Mouse (Mus musculus): Measurements from ENCODE around the gene Ptma. TPM values are rescaled to one million over a fixed set of nuclear protein-coding genes. Genes with fewer than 3 reads are reported as not detected.
"Not testable (repeated sequence)": the region's sequence is repeated elsewhere in the genome, so short reads cannot be mapped to it uniquely, and the experiment has no call there.

The Ptma gene
- polyA plus RNA-seq, 1 experiment from 2014 or later, result 2,521 TPM

DNA sequence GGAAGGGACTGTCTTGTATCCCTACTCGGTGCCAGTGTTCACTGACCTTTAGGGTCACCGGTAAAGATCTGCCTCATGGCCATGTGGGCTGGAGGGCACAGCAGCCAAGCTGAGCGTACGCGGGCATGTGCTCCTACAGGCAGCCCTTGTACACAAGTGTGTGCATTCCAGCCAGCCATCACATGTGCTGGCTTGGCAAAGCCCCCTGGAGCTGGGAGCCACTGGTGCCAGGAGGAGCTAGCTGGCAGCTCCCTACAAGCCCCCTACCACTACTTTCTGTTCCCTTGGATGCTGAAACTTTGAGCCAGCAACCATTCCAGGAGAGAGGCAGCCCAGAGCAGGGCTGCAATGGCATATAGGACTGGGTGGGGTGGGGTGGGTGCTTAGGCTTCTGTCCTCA lies 20.1 kb upstream of the Ptma start:
- no peaks in the 10 kb centered on the region for H3K36me3 ChIP-seq
- no peak overlapping the region for H3K4me3 ChIP-seq (replicated peaks)
- H3K9ac ChIP-seq, result no peak overlapping the region
- peaks cover 48% of the 10 kb centered on the region for H3K4me1 ChIP-seq
- H3K4me2 ChIP-seq, result no peak overlapping the region
- no peak for ATAC-seq (ENCODE audit: insufficient read depth, low FRiP score, low read depth)
- 88% methylated on average over 5 of the region's 5 CpGs for WGBS
- no peaks in the 10 kb centered on the region for H3K9me3 ChIP-seq
- no peaks in the 10 kb centered on the region for H3K27me3 ChIP-seq (replicated peaks)
- 0 out of 2 replicates have a peak overlapping the region, but pooled peaks have one; percentile 45 for H3K27ac ChIP-seq

GRCm38 (mm10) chr1:86507866-86508265 lies 18.7 kb upstream of the Ptma start:
- no peaks in the 10 kb centered on the region for H3K9me3 ChIP-seq
- no peak overlapping the region for H3K27ac ChIP-seq
- H3K4me1 ChIP-seq, result peaks cover 37% of the 10 kb centered on the region
- no peak overlapping the region for H3K4me2 ChIP-seq
- no peaks in the 10 kb centered on the region for H3K36me3 ChIP-seq
- no peak overlapping the region for H3K4me3 ChIP-seq (replicated peaks)
- WGBS, result 84% methylated on average over 5 of the region's 5 CpGs
- no peak overlapping the region for H3K9ac ChIP-seq
- ATAC-seq (ENCODE audit: insufficient read depth, low FRiP score, low read depth), result no peak
- no peaks in the 10 kb centered on the region for H3K27me3 ChIP-seq (replicated peaks)

DNA sequence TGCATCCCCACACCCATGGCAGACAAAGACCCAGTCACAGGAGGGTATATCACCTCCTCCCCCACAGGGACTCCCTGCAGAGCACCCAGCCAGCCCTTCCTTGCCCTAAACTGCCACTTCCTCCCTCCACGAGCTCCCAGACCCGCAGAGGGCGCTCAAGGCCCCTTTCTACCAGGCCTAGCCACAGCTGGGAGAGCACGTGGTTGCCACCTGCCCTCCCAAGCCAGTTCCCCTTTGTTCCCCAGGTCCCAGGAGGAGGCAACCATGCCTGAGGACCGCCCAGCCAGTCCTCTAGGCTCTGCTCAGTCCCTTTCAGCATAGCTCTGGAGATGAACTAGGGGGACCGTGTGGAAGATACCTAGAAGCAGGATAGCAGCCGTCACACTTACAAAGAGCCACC lies 17.1 kb upstream of the Ptma start:
- peak; percentile 74 for ATAC-seq (ENCODE audit: insufficient read depth, low FRiP score, low read depth)
- Histone ChIP-seq H3K9ac (no peak overlapping the region), H3K4me2 (no peak overlapping the region), H3K4me3 (replicated peaks) (no peak overlapping the region), H3K27me3 (replicated peaks) (no peaks in the 10 kb centered on the region), H3K9me3 (no peaks in the 10 kb centered on the region), H3K36me3 (no peaks in the 10 kb centered on the region), H3K4me1 (peaks cover 27% of the 10 kb centered on the region), H3K27ac (no peak overlapping the region)
- 14% methylated on average over 7 of the region's 7 CpGs for WGBS

DNA sequence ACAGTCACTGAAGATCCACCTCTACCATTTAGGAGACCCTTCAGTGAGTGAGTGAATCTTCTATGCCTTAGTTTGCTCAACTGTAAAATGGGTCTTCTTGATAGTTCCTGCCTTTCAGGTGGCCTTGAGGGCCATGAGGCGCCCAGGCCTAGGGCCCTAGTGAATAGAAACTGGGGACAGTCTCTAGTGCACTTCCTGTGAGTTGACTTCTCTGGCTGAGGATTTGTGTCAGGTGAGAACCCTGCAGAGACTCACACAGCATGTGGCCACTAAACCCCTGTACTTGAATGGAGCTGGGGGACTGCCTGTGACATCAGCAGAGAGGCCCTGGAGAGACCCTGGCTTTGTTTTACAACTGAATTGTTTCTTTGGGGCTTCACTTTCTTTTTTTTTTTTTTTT lies 16.3 kb upstream of the Ptma start:
- no peak overlapping the region for H3K4me3 ChIP-seq (replicated peaks)
- H3K36me3 ChIP-seq, result no peaks in the 10 kb centered on the region
- peaks cover 19% of the 10 kb centered on the region for H3K4me1 ChIP-seq
- H3K27ac ChIP-seq, result no peak overlapping the region
- no peak overlapping the region for H3K9ac ChIP-seq
- H3K9me3 ChIP-seq, result no peaks in the 10 kb centered on the region
- no peak for ATAC-seq (ENCODE audit: insufficient read depth, low FRiP score, low read depth)
- H3K27me3 ChIP-seq (replicated peaks), result no peaks in the 10 kb centered on the region
- 81% methylated on average over 1 of the region's 1 CpGs for WGBS
- no peak overlapping the region for H3K4me2 ChIP-seq

DNA sequence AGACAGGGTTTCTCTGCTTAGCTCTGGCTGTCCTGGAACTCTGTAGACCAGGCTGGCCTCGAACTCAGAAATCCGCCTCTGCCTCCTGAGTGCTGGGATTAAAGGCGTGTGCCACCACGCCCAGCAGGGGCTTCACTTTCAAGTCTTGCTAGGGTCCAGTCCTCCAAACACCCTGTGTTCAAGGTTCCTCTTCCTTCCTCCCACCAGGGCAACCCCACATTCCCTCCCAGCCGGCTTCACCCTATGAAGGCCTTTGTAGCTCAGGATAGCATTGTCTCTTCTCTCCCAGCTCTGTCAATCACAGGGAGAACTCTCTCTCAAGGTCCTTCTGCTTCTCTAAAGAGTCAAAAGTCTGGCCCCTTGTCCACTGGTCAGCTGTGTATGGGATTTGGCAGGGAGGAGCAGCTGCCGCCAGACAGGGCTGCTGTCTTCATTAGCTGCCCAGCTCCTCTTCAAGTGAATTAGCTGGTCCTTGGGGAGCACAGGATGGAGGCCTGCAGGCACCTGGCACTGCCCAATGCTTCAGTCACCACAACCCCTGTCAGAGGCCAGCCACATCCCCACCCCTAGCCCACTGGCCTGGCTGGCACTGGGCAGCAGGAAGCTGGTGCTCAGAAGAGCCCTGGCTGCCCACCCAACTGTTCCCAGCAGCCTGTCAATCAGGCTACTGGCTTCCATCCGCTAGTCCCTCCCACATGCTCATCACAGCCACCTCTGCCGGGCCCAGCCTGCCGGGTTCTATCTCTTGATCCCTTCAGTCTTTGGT lies 15.7 kb upstream of the Ptma start:
- ATAC-seq (ENCODE audit: insufficient read depth, low FRiP score, low read depth), result no peak
- Histone ChIP-seq H3K9me3 (no peaks in the 10 kb centered on the region), H3K4me1 (peaks cover 15% of the 10 kb centered on the region; the same call in 1 of the 2 replicates), H3K4me2 (no peak overlapping the region), H3K36me3 (no peaks in the 10 kb centered on the region), H3K27ac (no peak overlapping the region), H3K27me3 (replicated peaks) (no peaks in the 10 kb centered on the region), H3K4me3 (replicated peaks) (no peak overlapping the region), H3K9ac (no peak overlapping the region)
- WGBS, result 73% methylated on average over 9 of the region's 9 CpGs

DNA sequence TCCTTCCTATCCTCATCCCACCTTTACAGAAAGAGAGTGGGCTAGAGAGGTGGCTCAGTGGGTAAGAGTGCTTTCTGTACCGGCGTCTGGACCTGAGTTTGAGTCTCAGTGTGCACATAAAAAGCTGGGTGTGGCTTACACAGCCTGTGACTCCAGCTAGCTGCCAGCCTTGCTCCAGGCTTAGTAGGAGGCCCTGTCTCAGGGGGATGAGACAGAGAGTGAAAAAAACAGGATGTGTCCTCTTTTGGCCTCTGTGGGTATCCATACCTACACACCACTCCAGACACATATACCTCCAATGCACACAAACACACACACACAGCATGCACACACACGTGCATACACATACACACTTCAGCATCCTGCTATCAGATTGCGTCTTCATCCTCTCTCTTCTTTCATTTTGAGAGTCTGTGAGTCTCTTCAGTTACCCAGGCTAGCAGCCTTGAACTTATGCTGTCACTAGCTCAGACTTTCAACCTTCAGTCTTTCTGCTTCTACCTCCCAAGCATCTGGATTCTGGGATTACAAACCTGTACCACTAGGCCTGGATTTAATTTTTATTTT lies 14.3 kb upstream of the Ptma start:
- H3K9me3 ChIP-seq, result no peaks in the 10 kb centered on the region
- ATAC-seq (ENCODE audit: insufficient read depth, low FRiP score, low read depth), result no peak
- WGBS, result 80% methylated on average over 4 of the region's 4 CpGs

GRCm38 (mm10) chr1:86513031-86513430 lies 13.5 kb upstream of the Ptma start:
- H3K4me3 ChIP-seq (replicated peaks); H3K9ac ChIP-seq; H3K4me2 ChIP-seq; H3K27ac ChIP-seq; H3K36me3 ChIP-seq; ATAC-seq (ENCODE audit: insufficient read depth, low FRiP score, low read depth); H3K4me1 ChIP-seq; H3K9me3 ChIP-seq; H3K27me3 ChIP-seq (replicated peaks): not testable (repeated sequence)
- WGBS, result 76% methylated on average over 1 of the region's 1 CpGs

More for the DNA sequence above, 14.3 kb upstream of the Ptma start:
- no peak overlapping the region for H3K27ac ChIP-seq
- no peak overlapping the region for H3K4me3 ChIP-seq (replicated peaks)
- no peaks in the 10 kb centered on the region for H3K36me3 ChIP-seq
- no peak overlapping the region for H3K9ac ChIP-seq
- no peak overlapping the region for H3K4me2 ChIP-seq
- peaks cover 7% of the 10 kb centered on the region; the same call in 1 of the 2 replicates for H3K4me1 ChIP-seq
- H3K27me3 ChIP-seq (replicated peaks), result no peaks in the 10 kb centered on the region

GRCm38 (mm10) chr1:86515715-86516410 lies 10.7 kb upstream of the Ptma start:
- Histone ChIP-seq H3K4me1 (no peaks in the 10 kb centered on the region), H3K36me3 (no peaks in the 10 kb centered on the region), H3K27me3 (replicated peaks) (no peaks in the 10 kb centered on the region), H3K9me3 (no peaks in the 10 kb centered on the region), H3K4me2 (no peak overlapping the region), H3K4me3 (replicated peaks) (no peak overlapping the region), H3K27ac (no peak overlapping the region), H3K9ac (no peak overlapping the region)
- 45% methylated on average over 6 of the region's 6 CpGs for WGBS
- no peak for ATAC-seq (ENCODE audit: insufficient read depth, low FRiP score, low read depth)

GRCm38 (mm10) chr1:86517076-86517475 lies 9.4 kb upstream of the Ptma start:
- Histone ChIP-seq H3K27ac (no peak overlapping the region), H3K36me3 (no peaks in the 10 kb centered on the region), H3K9ac (no peak overlapping the region), H3K4me3 (replicated peaks) (no peak overlapping the region), H3K9me3 (no peaks in the 10 kb centered on the region), H3K4me1 (peaks cover 4% of the 10 kb centered on the region; the same call in 1 of the 2 replicates), H3K27me3 (replicated peaks) (no peaks in the 10 kb centered on the region), H3K4me2 (no peak overlapping the region)
- WGBS, result 69% methylated on average over 3 of the region's 3 CpGs
- ATAC-seq (ENCODE audit: insufficient read depth, low FRiP score, low read depth), result no peak

DNA sequence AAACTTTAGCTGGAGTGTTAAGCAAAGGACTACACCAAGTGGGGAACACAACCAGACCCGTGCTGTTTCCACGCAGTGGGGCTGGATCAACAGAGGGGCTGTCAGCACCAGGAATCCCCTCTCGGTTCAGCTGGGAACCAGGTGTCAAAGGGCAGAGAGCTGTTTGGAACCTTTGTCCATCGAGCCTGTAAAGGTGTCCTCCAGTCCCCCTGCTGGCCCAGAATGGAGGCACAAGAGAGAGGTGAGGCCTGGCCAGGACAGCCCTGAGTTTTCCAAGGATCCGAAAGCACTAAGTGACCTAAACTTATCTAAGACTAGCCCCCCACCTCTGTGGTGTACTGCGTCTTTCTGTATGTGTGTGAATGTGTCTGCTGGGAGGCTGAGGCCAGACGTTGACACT lies 6.2 kb upstream of the Ptma start:
- Histone ChIP-seq H3K4me3 (replicated peaks) (no peak overlapping the region), H3K36me3 (no peaks in the 10 kb centered on the region), H3K27me3 (replicated peaks) (no peaks in the 10 kb centered on the region), H3K4me1 (peaks cover 18% of the 10 kb centered on the region), H3K27ac (no peak overlapping the region), H3K4me2 (no peak overlapping the region), H3K9ac (no peak overlapping the region), H3K9me3 (no peaks in the 10 kb centered on the region)
- no peak for ATAC-seq (ENCODE audit: insufficient read depth, low FRiP score, low read depth)
- WGBS, result 36% methylated on average over 7 of the region's 7 CpGs

- no peaks in the 10 kb centered on the region for H3K27me3 ChIP-seq (replicated peaks)
- ATAC-seq (ENCODE audit: insufficient read depth, low FRiP score, low read depth), result no peak
- peaks cover 18% of the 10 kb centered on the region for H3K4me1 ChIP-seq
- H3K27ac ChIP-seq, result peak overlapping the region; percentile 84
- WGBS, result 56% methylated on average over 7 of the region's 7 CpGs
- no peak overlapping the region for H3K4me3 ChIP-seq (replicated peaks)
- H3K9ac ChIP-seq, result no peak overlapping the region
- no peaks in the 10 kb centered on the region for H3K36me3 ChIP-seq
- H3K9me3 ChIP-seq, result no peaks in the 10 kb centered on the region
- no peak overlapping the region for H3K4me2 ChIP-seq
Observed at GRCm38 (mm10) chr1:86522286-86522871, 4.1 kb upstream of the Ptma start.
